Mouse (Mus musculus) spleen, adult 2 months (tissue): ENCODE results near the gene Hoxa9.

Experiments
- CTCF ChIP-seq: fragments of 200-500 bp; IDR thresholded peaks from 2 replicates; pipeline ENCODE4 v1.5.1; 2011; ENCODE audit warnings: mild to moderate bottlenecking, inconsistent platforms; ENCODE audit not compliant: insufficient read depth, insufficient read length, insufficient replicate concordance; ENCODE audit errors: extremely low read depth
- POLR2A ChIP-seq: fragments of 200-500 bp; IDR thresholded peaks from 2 replicates; pipeline ENCODE4 v1.6.1; 2011; ENCODE audit warnings: low read depth, low read length, inconsistent platforms

DNA sequence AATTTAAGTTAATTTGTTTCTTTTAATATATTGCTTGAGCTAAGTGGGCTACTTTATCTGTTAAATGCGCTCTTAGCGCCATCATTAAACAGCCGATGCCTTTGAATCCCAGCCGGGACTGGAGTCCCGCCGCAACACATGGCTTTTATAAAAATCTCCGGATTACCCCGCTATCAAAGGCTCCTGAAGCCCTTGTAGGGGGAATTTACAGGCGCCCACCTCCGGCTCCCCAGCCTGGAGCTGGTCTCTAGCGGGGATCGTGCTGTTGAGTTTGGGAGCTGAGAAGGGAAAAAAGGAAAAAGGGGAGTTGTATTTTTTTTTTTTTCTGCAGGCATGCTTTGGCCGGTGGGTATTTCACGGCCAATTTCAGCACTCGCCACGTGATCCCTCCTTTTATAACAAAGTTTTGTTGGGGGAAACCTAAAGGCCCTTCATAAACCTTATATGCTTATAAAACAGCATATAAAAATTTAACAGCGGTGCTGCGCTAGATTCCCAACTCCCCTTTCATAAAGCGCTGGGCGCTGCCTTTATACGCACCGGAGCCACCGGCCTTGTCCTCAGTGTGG, 13.7 kb upstream of the Hoxa9 start:
- TF ChIP-seq CTCF (no peak), POLR2A (no peak)
